Mouse (Mus musculus): ENCODE data around the gene Xxylt1. TPM values are rescaled to one million over a fixed set of nuclear protein-coding genes. Genes with fewer than 3 reads are reported as not detected.

Xxylt1 gene
- total RNA-seq, 2 experiments from 2014 or later = 22.2 to 22.6 TPM

GRCm38 (mm10) chr16:30938664-30939063 is 142.6 kb downstream of the Xxylt1 start:
- intact Hi-C loops (cut with DNase I) = no loop called here
- DNase-seq (ENCODE audit: extremely low spot score in 1 of 2, low spot score in 2 of 2) = no peak

GRCm38 (mm10) chr16:30937665-30938064 is 143.6 kb downstream of the Xxylt1 start:
- intact Hi-C loops (cut with DNase I) = no loop called here
- no peak for DNase-seq (ENCODE audit: extremely low spot score in 1 of 2, low spot score in 2 of 2)

GRCm38 (mm10) chr16:30936471-30936870 is 144.8 kb downstream of the Xxylt1 start:
- intact Hi-C loops (cut with DNase I) = no loop called here
- DNase-seq (ENCODE audit: extremely low spot score in 1 of 2, low spot score in 2 of 2) = no peak

- intact Hi-C loops (cut with DNase I) = no loop called here
Observed at GRCm38 (mm10) chr16:30936012-30936461, 145.2 kb downstream of the Xxylt1 start.

GRCm38 (mm10) chr16:30934967-30935690 is 146.1 kb downstream of the Xxylt1 start:
- no peak for DNase-seq (ENCODE audit: extremely low spot score in 1 of 2, low spot score in 2 of 2)
- intact Hi-C loops (cut with DNase I) = no loop called here

More at GRCm38 (mm10) chr16:30936012-30936461, 145.2 kb downstream of the Xxylt1 start:
- no peak for DNase-seq (ENCODE audit: extremely low spot score in 1 of 2, low spot score in 2 of 2)

GRCm38 (mm10) chr16:30934205-30934780 is 146.9 kb downstream of the Xxylt1 start:
- intact Hi-C loops (cut with DNase I) = no loop called here
- no peak for DNase-seq (ENCODE audit: extremely low spot score in 1 of 2, low spot score in 2 of 2)

- intact Hi-C loops (cut with DNase I) = no loop called here
- no peak for DNase-seq (ENCODE audit: extremely low spot score in 1 of 2, low spot score in 2 of 2)
Observed at GRCm38 (mm10) chr16:30933366-30933765, 147.9 kb downstream of the Xxylt1 start.

- intact Hi-C loops (cut with DNase I) = no loop called here
Observed at GRCm38 (mm10) chr16:30932791-30933190, 148.4 kb downstream of the Xxylt1 start.

GRCm38 (mm10) chr16:30932196-30932595 is 149.0 kb downstream of the Xxylt1 start:
- no peak for DNase-seq (ENCODE audit: extremely low spot score in 1 of 2, low spot score in 2 of 2)
- intact Hi-C loops (cut with DNase I) = no loop called here

More at GRCm38 (mm10) chr16:30932791-30933190, 148.4 kb downstream of the Xxylt1 start:
- DNase-seq (ENCODE audit: extremely low spot score in 1 of 2, low spot score in 2 of 2) = no peak

- DNase-seq (ENCODE audit: extremely low spot score in 1 of 2, low spot score in 2 of 2) = no peak
- intact Hi-C loops (cut with DNase I) = no loop called here
Observed at GRCm38 (mm10) chr16:30929165-30929564, 152.1 kb downstream of the Xxylt1 start.

GRCm38 (mm10) chr16:30928076-30928750 is 153.0 kb downstream of the Xxylt1 start:
- intact Hi-C loops (cut with DNase I) = no loop called here
- DNase-seq (ENCODE audit: extremely low spot score in 1 of 2, low spot score in 2 of 2) = no peak

GRCm38 (mm10) chr16:30925496-30925895 is 155.7 kb downstream of the Xxylt1 start:
- intact Hi-C loops (cut with DNase I) = no loop called here
- no peak for DNase-seq (ENCODE audit: extremely low spot score in 1 of 2, low spot score in 2 of 2)

- intact Hi-C loops (cut with DNase I) = no loop called here
- DNase-seq (ENCODE audit: extremely low spot score in 1 of 2, low spot score in 2 of 2) = no peak
Observed at GRCm38 (mm10) chr16:30923899-30924298, 157.3 kb downstream of the Xxylt1 start.

GRCm38 (mm10) chr16:30922548-30922947 is 158.7 kb downstream of the Xxylt1 start:
- intact Hi-C loops (cut with DNase I) = no loop called here
- no peak for DNase-seq (ENCODE audit: extremely low spot score in 1 of 2, low spot score in 2 of 2)

GRCm38 (mm10) chr16:30918866-30919265 is 162.4 kb downstream of the Xxylt1 start:
- no peak for DNase-seq (ENCODE audit: extremely low spot score in 1 of 2, low spot score in 2 of 2)
- intact Hi-C loops (cut with DNase I) = no loop called here

GRCm38 (mm10) chr16:30916931-30917330 is 164.3 kb downstream of the Xxylt1 start:
- DNase-seq (ENCODE audit: extremely low spot score in 1 of 2, low spot score in 2 of 2) = no peak
- intact Hi-C loops (cut with DNase I) = no loop called here

- intact Hi-C loops (cut with DNase I) = no loop called here
Observed at GRCm38 (mm10) chr16:30915611-30916220, 165.5 kb downstream of the Xxylt1 start.

More at GRCm38 (mm10) chr16:30915611-30916220, 165.5 kb downstream of the Xxylt1 start:
- DNase-seq (ENCODE audit: extremely low spot score in 1 of 2, low spot score in 2 of 2) = no peak
